ENCODE assay signal across 16 mouse cellular contexts in the genomic region with DNA sequence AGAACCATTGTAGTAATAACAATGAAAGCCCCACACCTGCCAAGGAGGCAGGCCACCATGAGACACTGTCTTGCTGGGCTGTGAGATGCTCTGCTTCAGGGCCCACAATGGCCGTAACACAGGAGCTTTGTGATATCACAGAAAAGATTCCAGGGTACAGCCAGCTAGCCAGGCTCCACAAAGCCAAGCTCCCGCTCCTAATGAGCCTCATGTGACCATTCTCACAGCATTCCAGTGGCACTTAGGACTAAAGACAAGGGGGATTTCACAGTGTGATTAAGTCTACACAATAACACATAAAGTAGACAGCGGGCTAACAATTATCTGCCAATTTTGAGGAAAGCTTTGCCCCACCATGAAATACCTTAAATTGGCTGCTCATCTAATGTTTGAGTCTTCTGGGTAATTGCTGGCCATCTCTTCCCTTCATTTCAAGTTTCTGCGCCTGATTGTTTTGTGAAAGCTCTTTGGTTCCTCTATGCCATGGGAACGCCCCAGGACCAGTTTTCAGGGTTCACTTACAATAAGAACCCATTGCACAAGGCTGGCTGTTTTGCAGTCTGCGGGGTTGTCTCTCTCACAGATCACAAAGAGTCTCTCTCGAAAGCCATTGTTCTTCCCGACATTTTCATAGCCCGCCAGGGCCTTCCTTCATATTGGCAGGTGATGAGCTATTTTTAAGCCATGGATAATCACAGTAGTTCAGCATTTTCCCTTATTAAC.
DNase-seq lines count a peak whose midpoint lies in the region; ATAC-seq lines count a peak whose summit lies in the region.
"Had no signal": no experiment of that assay in that cellular context is flagged by ENCODE, and none has a peak within 500 bp of the region (broad histone marks: within the 10 kb centered on the region; RNA-seq: fewer than 3 reads in every experiment).

No protein-coding gene starts in this region.

- no peak for DNase-seq in hindbrain, embryonic 11.5 days (ENCODE audit: low spot score)
- DNase-seq in hindbrain, embryonic 10.5 days (ENCODE audit: low spot score): no peak
- DNase-seq in heart, postnatal 36 days: no peak
- no peak for DNase-seq in cerebellum, adult 11-12 months
- DNase-seq: cerebellum, postnatal 10 days; gastrocnemius, postnatal 36 days; layer of hippocampus, adult 9-11 months; liver, embryonic 13.5 days; lung, postnatal 10 days; thymus, postnatal 25 days had no signal

- H3K27ac ChIP-seq in hindbrain, embryonic 11.5 days (ENCODE audit: low read depth, low read length): no peak overlapping the region
- H3K27ac ChIP-seq in hindbrain, embryonic 10.5 days: no peak overlapping the region
- H3K27ac ChIP-seq in hindbrain, embryonic 12.5 days: no peak overlapping the region
- H3K27ac ChIP-seq in midbrain, embryonic 15.5 days: 0 out of 2 replicates have a peak overlapping the region, but pooled peaks have one; percentile 6
- H3K27ac ChIP-seq: heart, embryonic 13.5 days; limb, embryonic 10.5 days; liver, embryonic 13.5 days had no signal

- H3K27me3 ChIP-seq in hindbrain, embryonic 11.5 days (ENCODE audit: control insufficient read depth, insufficient read depth, low read length): no peaks in the 10 kb centered on the region
- no peaks in the 10 kb centered on the region for H3K27me3 ChIP-seq in hindbrain, embryonic 10.5 days (ENCODE audit: insufficient read depth, poor library complexity, severe bottlenecking)
- H3K27me3 ChIP-seq in hindbrain, embryonic 12.5 days: no peaks in the 10 kb centered on the region
- no peaks in the 10 kb centered on the region for H3K27me3 ChIP-seq in midbrain, embryonic 15.5 days (replicated peaks)
- H3K27me3 ChIP-seq: heart, embryonic 13.5 days; liver, embryonic 13.5 days had no signal

- no peak overlapping the region for H3K9ac ChIP-seq in hindbrain, embryonic 11.5 days (ENCODE audit: low read depth, low read length)
- no peak overlapping the region for H3K9ac ChIP-seq in hindbrain, embryonic 12.5 days
- H3K9ac ChIP-seq in midbrain, embryonic 15.5 days: no peak overlapping the region
- H3K9ac ChIP-seq: heart, embryonic 13.5 days; liver, embryonic 13.5 days had no signal

- intact Hi-C loops in heart, postnatal 36 days (cut with DNase I): no loop called here

- WGBS in hindbrain, embryonic 11.5 days: 71% methylated on average over 9 of the region's 9 CpGs
- WGBS in hindbrain, embryonic 10.5 days: 71% methylated on average over 9 of the region's 9 CpGs
- WGBS in hindbrain, embryonic 12.5 days: 57% methylated on average over 9 of the region's 9 CpGs
- 42% methylated on average over 9 of the region's 9 CpGs for WGBS in midbrain, embryonic 15.5 days

- no peaks in the 10 kb centered on the region for H3K36me3 ChIP-seq in hindbrain, embryonic 11.5 days (ENCODE audit: control insufficient read depth, insufficient read depth, low read length)
- no peaks in the 10 kb centered on the region for H3K36me3 ChIP-seq in hindbrain, embryonic 10.5 days
- no peaks in the 10 kb centered on the region for H3K36me3 ChIP-seq in hindbrain, embryonic 12.5 days
- no peaks in the 10 kb centered on the region for H3K36me3 ChIP-seq in midbrain, embryonic 15.5 days (replicated peaks)
- H3K36me3 ChIP-seq: heart, embryonic 13.5 days; limb, embryonic 10.5 days; liver, embryonic 13.5 days had no signal

- H3K4me2 ChIP-seq in hindbrain, embryonic 11.5 days (replicated peaks; ENCODE audit: low read depth, low read length): no peak overlapping the region
- no peak overlapping the region for H3K4me2 ChIP-seq in hindbrain, embryonic 12.5 days (replicated peaks)
- H3K4me2 ChIP-seq in midbrain, embryonic 15.5 days: no peak overlapping the region
- H3K4me2 ChIP-seq: heart, embryonic 13.5 days; liver, embryonic 13.5 days had no signal

- no peaks in the 10 kb centered on the region for H3K9me3 ChIP-seq in hindbrain, embryonic 11.5 days (ENCODE audit: control insufficient read depth, low read length)
- H3K9me3 ChIP-seq in hindbrain, embryonic 10.5 days: no peaks in the 10 kb centered on the region
- H3K9me3 ChIP-seq in hindbrain, embryonic 12.5 days (replicated peaks): no peaks in the 10 kb centered on the region
- no peaks in the 10 kb centered on the region for H3K9me3 ChIP-seq in midbrain, embryonic 15.5 days
- H3K9me3 ChIP-seq: heart, embryonic 13.5 days; limb, embryonic 10.5 days; liver, embryonic 13.5 days had no signal

- H3K4me3 ChIP-seq in hindbrain, embryonic 11.5 days (ENCODE audit: low read depth, low read length): no peak overlapping the region
- H3K4me3 ChIP-seq in hindbrain, embryonic 10.5 days: no peak overlapping the region
- no peak overlapping the region for H3K4me3 ChIP-seq in hindbrain, embryonic 12.5 days
- H3K4me3 ChIP-seq in midbrain, embryonic 15.5 days: no peak overlapping the region
- H3K4me3 ChIP-seq: heart, embryonic 13.5 days; limb, embryonic 10.5 days; liver, embryonic 13.5 days had no signal

- no peaks in the 10 kb centered on the region for H3K4me1 ChIP-seq in hindbrain, embryonic 11.5 days (replicated peaks; ENCODE audit: control insufficient read depth, insufficient read depth, low read length)
- H3K4me1 ChIP-seq in hindbrain, embryonic 10.5 days (replicated peaks): peaks cover 10% of the 10 kb centered on the region; the same call in 1 of the 2 replicates
- peaks cover 3% of the 10 kb centered on the region for H3K4me1 ChIP-seq in hindbrain, embryonic 12.5 days
- 0 out of 2 replicates have a peak, but pooled peaks cover 12% of the 10 kb centered on the region for H3K4me1 ChIP-seq in midbrain, embryonic 15.5 days

- ATAC-seq in hindbrain, embryonic 11.5 days (ENCODE audit: low FRiP score): peak; percentile 63
- peak; percentile 83 for ATAC-seq in hindbrain, embryonic 12.5 days (ENCODE audit: low FRiP score)
- peak; percentile 77 for ATAC-seq in midbrain, embryonic 15.5 days (replicated peaks)
- ATAC-seq in cerebellum, adult (ENCODE audit: insufficient number of reproducible peaks, low FRiP score, low TSS enrichment): no peak
- ATAC-seq in megakaryocyte, adult 5-6 weeks (ENCODE audit: poor library complexity, severe bottlenecking): no peak

Comparison
In these comparisons a context has a peak if more than half of its experiments do, and no peak if none do; other contexts are left out.
1. ATAC-seq: peak in hindbrain, embryonic 11.5 days (single experiment), hindbrain, embryonic 12.5 days (single experiment) and midbrain, embryonic 15.5 days (single experiment); none in cerebellum, adult (single experiment) and megakaryocyte, adult 5-6 weeks (single experiment).